Mouse (Mus musculus): Measurements from ENCODE around the gene Obp1a.

Gene Obp1a

GRCm38 (mm10) chrX:78091274-78091673 lies at the start of gene Obp1a:
Gene Obp1a, minus strand, starts transcription at chrX:78091374.
- no peak for DNase-seq (ENCODE audit: low spot score in 2 of 2)

DNA sequence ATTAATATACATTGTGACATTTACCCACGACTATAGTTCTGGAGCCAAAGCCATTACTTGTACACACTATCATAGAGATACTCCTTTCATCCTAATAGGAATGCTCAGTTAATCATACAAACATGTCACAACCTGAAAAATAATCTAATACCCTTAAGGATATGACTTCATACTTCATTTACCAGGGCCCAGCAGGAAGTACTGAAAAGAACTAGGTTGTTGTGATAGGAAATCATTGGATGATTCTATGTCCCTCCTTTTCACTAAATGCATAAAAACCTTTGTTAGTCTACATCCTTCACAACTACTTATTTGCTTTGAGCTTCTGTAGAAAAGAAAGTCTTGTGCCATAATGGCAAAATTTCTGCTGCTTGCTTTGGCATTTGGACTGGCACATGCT lies 34.0 kb upstream of the Obp1a start, which contains the start of gene Gm5938:
Gm5938 (plus strand) TSS at position 301 of the 400 bp plus-strand sequence.
- no peak for DNase-seq (ENCODE audit: low spot score in 2 of 2)
